Mouse (Mus musculus) forebrain, embryonic 12.5 days (tissue): ENCODE results near the gene Cldn9. TPM values are rescaled to one million over a fixed set of nuclear protein-coding genes. Genes with fewer than 3 reads are reported as not detected.

Experiments used
- polyA plus RNA-seq: library from polyadenylated mRNA; unstranded; fragments of >200 nt; fragmentation: Nextera tagmentation; extraction: Ambion mirVana; gene quantifications from 2 replicates; pipeline ENCODE4 v1.2.1, GENCODE M21; 2016

Gene Cldn9
- polyA plus RNA-seq, 1 experiment from 2014 or later: 6.3 TPM

Other genes with a start within 250 kb of the Cldn9 start
- not detected in 2 replicates for gene Vmn2r117, start 204.3 kb downstream of the Cldn9 start, polyA plus RNA-seq
- gene Zfp213, start 119.8 kb downstream of the Cldn9 start, polyA plus RNA-seq: 22.7 and 23.7 TPM in 2 replicates
- 22.1 and 22.6 TPM in 2 replicates for gene Zfp13, start 84.5 kb downstream of the Cldn9 start, polyA plus RNA-seq
- gene Zscan10, start 83.2 kb downstream of the Cldn9 start, polyA plus RNA-seq: 0.17 TPM in 1 of 2 replicates, not detected in the other
- 0.78 and 0.91 TPM in 2 replicates for gene Mmp25, start 38.7 kb downstream of the Cldn9 start, polyA plus RNA-seq
- gene Bicdl2, start 23.5 kb downstream of the Cldn9 start, polyA plus RNA-seq: 0.19 and 0.42 TPM in 2 replicates
- 47.1 and 50.3 TPM in 2 replicates for gene Hcfc1r1, start 10.4 kb downstream of the Cldn9 start, polyA plus RNA-seq
- gene Thoc6, start 10.1 kb downstream of the Cldn9 start, polyA plus RNA-seq: 49.3 and 49.7 TPM in 2 replicates
- gene Tnfrsf12a, start 6.6 kb downstream of the Cldn9 start, polyA plus RNA-seq: 3.6 and 4.2 TPM in 2 replicates
- 7.1 and 8.0 TPM in 2 replicates for gene Cldn6, start 4.8 kb downstream of the Cldn9 start, polyA plus RNA-seq
- 0.17 TPM in 1 of 2 replicates, not detected in the other for gene 1520401A03Rik, start 38.8 kb upstream of the Cldn9 start, polyA plus RNA-seq
- gene Pkmyt1, start 42.3 kb upstream of the Cldn9 start, polyA plus RNA-seq: 47.3 and 49.6 TPM in 2 replicates
- gene Paqr4, start 56.8 kb upstream of the Cldn9 start, polyA plus RNA-seq: 26.4 and 30.8 TPM in 2 replicates
- 1.4 and 1.6 TPM in 2 replicates for gene Kremen2, start 61.8 kb upstream of the Cldn9 start, polyA plus RNA-seq
- 173 and 179 TPM in 2 replicates for gene Flywch1, start 87.6 kb upstream of the Cldn9 start, polyA plus RNA-seq
- gene Flywch2, start 102.1 kb upstream of the Cldn9 start, polyA plus RNA-seq: 32.7 and 33.5 TPM in 2 replicates
- gene Srrm2, start 106.5 kb upstream of the Cldn9 start, polyA plus RNA-seq: 660 and 697 TPM in 2 replicates
- gene Elob, start 145.1 kb upstream of the Cldn9 start, polyA plus RNA-seq: 1,039 and 1,118 TPM in 2 replicates
- 0.14 TPM in 1 of 2 replicates, not detected in the other for gene Prss33, start 152.0 kb upstream of the Cldn9 start, polyA plus RNA-seq
- gene Prss32, start 159.8 kb upstream of the Cldn9 start, polyA plus RNA-seq: not detected in 2 replicates
- gene Prss41, start 160.1 kb upstream of the Cldn9 start, polyA plus RNA-seq: 1.3 and 3.0 TPM in 2 replicates
- gene Prss21, start 184.0 kb upstream of the Cldn9 start, polyA plus RNA-seq: not detected in 2 replicates
- gene Dcpp1, start 196.8 kb upstream of the Cldn9 start, polyA plus RNA-seq: not detected in 2 replicates
- not detected in 2 replicates for gene Dcpp2, start 196.9 kb upstream of the Cldn9 start, polyA plus RNA-seq
- not detected in 2 replicates for gene Dcpp3, start 233.4 kb upstream of the Cldn9 start, polyA plus RNA-seq